Mouse (Mus musculus) c-Kit-positive CD71-negative TER-119-negative erythroid progenitor cells, embryonic 14.5 days (primary cell): Measurements from ENCODE around the gene Sec22b.
A peak's percentile ranks its signal among the peaks of the same experiment; 100 is the strongest.

Experiments
- DNase-seq: peaks from one replicate; pipeline ENCODE4 v3.0.0-alpha.2; 2013; ENCODE audit warnings: low read depth

The Sec22b gene

GRCm38 (mm10) chr3:97940511-97941204 is 39.7 kb downstream of the Sec22b start:
- DNase-seq = no peak

GRCm38 (mm10) chr3:97941440-97942259 is 40.7 kb downstream of the Sec22b start:
- no peak for DNase-seq

- DNase-seq = no peak
Measured at GRCm38 (mm10) chr3:97942260-97942950, 41.4 kb downstream of the Sec22b start.

- no peak for DNase-seq
Measured at GRCm38 (mm10) chr3:97944462-97944861, 43.5 kb downstream of the Sec22b start.

GRCm38 (mm10) chr3:97946439-97946838 is 45.4 kb downstream of the Sec22b start:
- DNase-seq = no peak

GRCm38 (mm10) chr3:97948518-97948917 is 47.5 kb downstream of the Sec22b start:
- DNase-seq = no peak

- no peak for DNase-seq
Measured at GRCm38 (mm10) chr3:97949946-97950345, 49.0 kb downstream of the Sec22b start.

GRCm38 (mm10) chr3:97951134-97951533 is 50.1 kb downstream of the Sec22b start:
- no peak for DNase-seq

- no peak for DNase-seq
Measured at GRCm38 (mm10) chr3:97953196-97953595, 52.2 kb downstream of the Sec22b start.

GRCm38 (mm10) chr3:97956322-97956721 is 55.3 kb downstream of the Sec22b start:
- no peak for DNase-seq

- no peak for DNase-seq
Measured at GRCm38 (mm10) chr3:97956926-97957325, 55.9 kb downstream of the Sec22b start.

GRCm38 (mm10) chr3:97960783-97961594 is 60.0 kb downstream of the Sec22b start:
- no peak for DNase-seq

- DNase-seq = no peak
Measured at GRCm38 (mm10) chr3:97961962-97962361, 61.0 kb downstream of the Sec22b start.

GRCm38 (mm10) chr3:97964878-97965353 is 63.9 kb downstream of the Sec22b start:
- no peak for DNase-seq

GRCm38 (mm10) chr3:97967627-97968026 is 66.6 kb downstream of the Sec22b start:
- DNase-seq = no peak

GRCm38 (mm10) chr3:97968191-97968590 is 67.2 kb downstream of the Sec22b start:
- DNase-seq = no peak

GRCm38 (mm10) chr3:97969019-97969418 is 68.0 kb downstream of the Sec22b start:
- DNase-seq = no peak

GRCm38 (mm10) chr3:97971117-97971516 is 70.1 kb downstream of the Sec22b start:
- DNase-seq = peak; percentile 48

GRCm38 (mm10) chr3:97972200-97972599 is 71.2 kb downstream of the Sec22b start:
- no peak for DNase-seq

GRCm38 (mm10) chr3:97972707-97973106 is 71.7 kb downstream of the Sec22b start:
- no peak for DNase-seq
